Mouse (Mus musculus): ENCODE measurements at regions not wholly inside any gene's neighbourhood (a gene's known extent, or its start where the extent isn't known, plus 50 kb on each side); places are given as distances from the start of the nearest gene placed in this dataset.

DNA sequence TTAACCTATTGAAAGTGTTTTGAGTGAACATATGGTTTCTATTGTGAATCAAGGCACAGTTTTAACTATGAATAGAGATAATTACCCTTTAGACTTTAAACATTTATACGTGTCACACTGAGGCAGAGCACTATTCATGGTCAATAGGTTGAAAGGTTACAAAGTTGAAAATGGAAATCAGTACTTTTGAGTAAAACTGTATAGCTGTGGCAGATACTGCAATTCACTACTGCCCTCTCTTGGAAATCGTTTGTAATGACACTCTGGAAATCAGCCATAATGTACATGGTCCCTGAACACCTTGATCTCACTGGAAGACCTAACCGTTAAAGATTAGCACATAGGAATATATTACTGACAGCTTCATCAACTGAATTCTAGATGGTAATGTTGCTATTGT lies 215.3 kb upstream of the Adgrl4 start:
- H3K27me3 ChIP-seq (ENCODE audit: control insufficient read depth, insufficient read depth, low read length) = no peaks in the 10 kb centered on the region
- DNase-seq (ENCODE audit: low spot score, missing footprints) (peak; percentile 88), ATAC-seq (ENCODE audit: low FRiP score) (peak; percentile 70; the same call in 1 of the 2 replicates)
- no peaks in the 10 kb centered on the region for H3K36me3 ChIP-seq (ENCODE audit: control insufficient read depth, insufficient read depth, low read length)
- H3K9me3 ChIP-seq (ENCODE audit: control insufficient read depth, low read length) = no peaks in the 10 kb centered on the region
- WGBS = 11% methylated on average over 3 of the region's 3 CpGs
- H3K9ac ChIP-seq (ENCODE audit: low read length) = no peak overlapping the region
- H3K4me2 ChIP-seq = no peak overlapping the region
- no peak overlapping the region for H3K4me3 ChIP-seq (ENCODE audit: low read depth, low read length)
- H3K4me1 ChIP-seq (ENCODE audit: control insufficient read depth, insufficient read depth, low read length) = no peaks in the 10 kb centered on the region
- no peak overlapping the region for H3K27ac ChIP-seq (ENCODE audit: low read depth, low read length)

DNA sequence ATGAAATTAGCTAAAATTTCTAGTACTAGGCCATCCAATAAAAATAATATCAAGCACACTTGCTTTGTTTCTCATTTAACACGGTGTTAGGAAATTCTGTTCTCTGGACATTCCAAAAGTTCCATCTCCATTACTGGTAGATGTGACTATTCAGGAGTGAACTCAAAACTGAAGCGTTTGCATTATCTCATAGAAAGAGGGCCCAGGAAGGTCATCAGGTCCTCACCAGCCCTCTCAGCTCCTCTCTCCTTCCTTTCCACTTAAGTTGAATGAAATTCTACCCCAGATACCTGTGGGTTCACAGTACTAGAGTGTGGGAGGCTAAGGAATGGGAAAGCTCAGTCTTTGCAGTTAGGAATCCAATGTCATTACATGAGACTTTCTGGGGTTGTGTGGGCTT lies 185.2 kb upstream of the Adgrl4 start:
- DNase-seq (ENCODE audit: low spot score, missing footprints) (no peak), ATAC-seq (ENCODE audit: low FRiP score) (no peak)
- H3K4me1 ChIP-seq (ENCODE audit: control insufficient read depth, insufficient read depth, low read length) = no peaks in the 10 kb centered on the region
- WGBS = 86% methylated on average over 2 of the region's 2 CpGs
- no peak overlapping the region for H3K4me2 ChIP-seq
- H3K36me3 ChIP-seq (ENCODE audit: control insufficient read depth, insufficient read depth, low read length) = no peaks in the 10 kb centered on the region
- no peak overlapping the region for H3K27ac ChIP-seq (ENCODE audit: low read depth, low read length)
- no peak overlapping the region for H3K4me3 ChIP-seq (ENCODE audit: low read depth, low read length)
- no peak overlapping the region for H3K9ac ChIP-seq (ENCODE audit: low read length)
- no peaks in the 10 kb centered on the region for H3K9me3 ChIP-seq (ENCODE audit: control insufficient read depth, low read length)
- H3K27me3 ChIP-seq (ENCODE audit: control insufficient read depth, insufficient read depth, low read length) = no peaks in the 10 kb centered on the region

DNA sequence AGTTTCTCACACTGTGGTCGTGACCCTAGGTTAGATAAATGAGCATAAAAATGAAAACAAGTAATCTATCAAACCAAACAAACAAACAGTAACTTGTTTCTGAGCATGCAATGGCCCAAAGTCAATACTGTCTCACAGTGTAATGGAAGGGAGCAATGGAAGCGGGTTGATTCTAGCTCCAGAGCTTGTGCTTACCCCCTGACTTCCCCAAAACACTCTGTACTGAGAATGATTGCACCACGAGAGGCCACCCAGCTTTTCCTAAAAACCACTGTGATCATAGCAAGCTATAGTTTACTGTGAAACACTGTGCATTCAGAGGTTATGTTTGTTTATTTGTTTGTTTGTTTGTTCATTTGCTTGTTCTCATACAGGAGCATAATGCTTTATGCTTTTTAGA lies 174.9 kb upstream of the Adgrl4 start:
- Histone ChIP-seq H3K27me3 (ENCODE audit: control insufficient read depth, insufficient read depth, low read length) (no peaks in the 10 kb centered on the region), H3K4me1 (ENCODE audit: control insufficient read depth, insufficient read depth, low read length) (no peaks in the 10 kb centered on the region), H3K9ac (ENCODE audit: low read length) (no peak overlapping the region), H3K27ac (ENCODE audit: low read depth, low read length) (no peak overlapping the region), H3K36me3 (ENCODE audit: control insufficient read depth, insufficient read depth, low read length) (no peaks in the 10 kb centered on the region), H3K9me3 (ENCODE audit: control insufficient read depth, low read length) (no peaks in the 10 kb centered on the region), H3K4me3 (ENCODE audit: low read depth, low read length) (no peak overlapping the region), H3K4me2 (no peak overlapping the region)
- DNase-seq (ENCODE audit: low spot score, missing footprints) (no peak), ATAC-seq (ENCODE audit: low FRiP score) (no peak)
- 85% methylated on average over 3 of the region's 3 CpGs for WGBS

DNA sequence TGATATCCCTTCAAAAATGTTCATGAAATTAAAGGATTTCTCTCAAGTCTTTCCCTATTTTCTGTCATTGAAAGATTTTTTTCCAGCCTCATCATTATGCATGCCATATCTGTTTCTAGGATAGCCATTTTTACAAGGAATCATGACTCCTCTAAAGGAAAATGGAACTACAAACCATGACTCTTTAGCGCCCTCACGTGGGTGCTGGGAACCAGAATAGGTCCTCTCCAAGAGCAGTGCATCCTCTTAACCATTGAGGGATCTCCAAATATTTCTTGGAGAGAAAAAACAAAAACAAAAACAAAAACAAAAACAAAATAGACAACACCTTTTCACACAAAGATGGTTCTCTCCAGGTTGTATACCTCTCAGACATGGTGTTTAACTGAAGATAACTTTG lies 172.0 kb upstream of the Adgrl4 start:
- Histone ChIP-seq H3K9ac (ENCODE audit: low read length) (no peak overlapping the region), H3K27ac (ENCODE audit: low read depth, low read length) (no peak overlapping the region), H3K4me2 (no peak overlapping the region), H3K4me1 (ENCODE audit: control insufficient read depth, insufficient read depth, low read length) (no peaks in the 10 kb centered on the region), H3K9me3 (ENCODE audit: control insufficient read depth, low read length) (no peaks in the 10 kb centered on the region), H3K4me3 (ENCODE audit: low read depth, low read length) (no peak overlapping the region), H3K36me3 (ENCODE audit: control insufficient read depth, insufficient read depth, low read length) (no peaks in the 10 kb centered on the region), H3K27me3 (ENCODE audit: control insufficient read depth, insufficient read depth, low read length) (no peaks in the 10 kb centered on the region)
- ATAC-seq (ENCODE audit: low FRiP score) = no peak
- 17% methylated on average over 2 of the region's 2 CpGs for WGBS
- DNase-seq (ENCODE audit: low spot score, missing footprints) = no peak

DNA sequence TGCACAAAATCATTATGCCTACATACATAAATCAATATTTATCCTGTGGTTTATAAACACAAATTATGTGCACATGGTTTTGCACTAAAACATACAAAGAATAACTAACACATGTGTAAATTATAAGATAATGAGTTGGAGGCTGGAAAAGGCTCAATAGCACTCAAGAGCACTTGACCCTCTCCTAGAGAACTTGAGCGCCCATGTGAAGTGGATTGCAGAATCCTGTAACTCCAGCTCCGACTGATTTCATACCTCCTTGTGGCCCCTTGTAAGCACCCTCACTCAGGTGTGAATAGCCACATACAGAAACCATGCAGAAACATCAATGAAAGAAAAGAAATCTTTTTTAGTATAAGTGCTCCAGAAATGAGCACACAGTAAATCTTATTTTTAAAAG lies 168.2 kb upstream of the Adgrl4 start:
- ATAC-seq (ENCODE audit: low FRiP score) = no peak
- no peak for DNase-seq (ENCODE audit: low spot score, missing footprints)
- 89% methylated on average over 2 of the region's 2 CpGs for WGBS

DNA sequence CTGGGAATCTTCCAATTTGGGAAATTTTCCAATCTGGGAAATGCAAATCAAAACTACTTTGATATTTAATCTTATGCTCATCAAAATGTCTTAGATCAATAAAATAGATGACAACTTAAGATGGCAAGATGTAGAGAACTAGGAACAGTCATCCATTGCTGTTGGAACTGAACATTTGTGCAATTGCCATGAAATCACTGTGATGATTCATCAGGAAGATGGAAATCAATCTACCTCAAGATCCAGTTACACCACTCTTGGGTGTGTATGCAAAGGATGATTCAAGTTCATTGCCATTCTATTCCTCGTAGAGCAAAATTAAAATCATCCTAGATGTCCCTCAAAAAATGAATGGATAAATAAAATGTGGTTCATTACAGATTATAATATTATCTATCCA lies 153.9 kb upstream of the Adgrl4 start:
- ATAC-seq (ENCODE audit: low FRiP score) = no peak
- no peak overlapping the region for H3K9ac ChIP-seq (ENCODE audit: low read length)
- no peaks in the 10 kb centered on the region for H3K36me3 ChIP-seq (ENCODE audit: control insufficient read depth, insufficient read depth, low read length)
- H3K4me1 ChIP-seq (ENCODE audit: control insufficient read depth, insufficient read depth, low read length) = no peaks in the 10 kb centered on the region
- 85% methylated on average over 1 of the region's 1 CpGs for WGBS
- H3K9me3 ChIP-seq (ENCODE audit: control insufficient read depth, low read length) = no peaks in the 10 kb centered on the region
- no peak for DNase-seq (ENCODE audit: low spot score, missing footprints)
- H3K4me3 ChIP-seq (ENCODE audit: low read depth, low read length) = no peak overlapping the region
- no peak overlapping the region for H3K27ac ChIP-seq (ENCODE audit: low read depth, low read length)
- H3K4me2 ChIP-seq = no peak overlapping the region
- H3K27me3 ChIP-seq (ENCODE audit: control insufficient read depth, insufficient read depth, low read length) = no peaks in the 10 kb centered on the region

More for the DNA sequence above, 168.2 kb upstream of the Adgrl4 start:
- Histone ChIP-seq H3K27ac (ENCODE audit: low read depth, low read length) (no peak overlapping the region), H3K4me3 (ENCODE audit: low read depth, low read length) (no peak overlapping the region), H3K36me3 (ENCODE audit: control insufficient read depth, insufficient read depth, low read length) (no peaks in the 10 kb centered on the region), H3K4me1 (ENCODE audit: control insufficient read depth, insufficient read depth, low read length) (no peaks in the 10 kb centered on the region), H3K9me3 (ENCODE audit: control insufficient read depth, low read length) (no peaks in the 10 kb centered on the region), H3K27me3 (ENCODE audit: control insufficient read depth, insufficient read depth, low read length) (no peaks in the 10 kb centered on the region), H3K9ac (ENCODE audit: low read length) (no peak overlapping the region), H3K4me2 (no peak overlapping the region)

DNA sequence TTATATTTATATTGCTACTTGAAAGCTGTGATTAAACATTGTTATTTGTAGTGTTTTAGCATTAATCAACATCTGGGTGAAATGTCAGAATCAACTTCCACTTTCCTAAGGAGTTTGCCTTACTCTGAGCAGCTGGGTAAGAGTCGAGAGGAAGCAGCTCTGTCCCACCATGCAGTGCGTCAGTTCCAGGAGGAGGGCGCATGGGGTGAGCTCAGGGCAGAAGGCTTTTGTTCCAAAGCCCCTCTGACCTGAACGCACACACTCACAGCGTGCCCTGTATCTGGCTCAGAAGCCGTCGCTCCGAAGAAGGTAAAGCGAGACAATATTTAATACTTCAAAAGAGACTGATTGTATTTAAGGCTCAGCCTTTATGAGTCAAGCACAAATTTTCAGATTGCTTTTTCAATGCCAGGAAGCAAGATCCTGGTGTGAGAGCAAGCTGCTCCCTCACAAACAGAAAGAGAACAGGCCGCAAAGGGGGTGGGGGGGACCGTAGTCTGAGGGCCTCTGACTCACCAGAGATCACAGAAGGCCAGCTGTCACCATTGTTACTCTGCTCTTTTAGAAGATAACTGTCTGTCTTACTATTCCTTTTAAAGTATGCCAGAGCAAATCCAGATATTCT lies 143.6 kb upstream of the Adgrl4 start:
- H3K27ac ChIP-seq (ENCODE audit: low read depth, low read length) = peak overlapping the region; percentile 8; the same call in 1 of the 2 replicates
- H3K9me3 ChIP-seq (ENCODE audit: control insufficient read depth, low read length) = no peaks in the 10 kb centered on the region

DNA sequence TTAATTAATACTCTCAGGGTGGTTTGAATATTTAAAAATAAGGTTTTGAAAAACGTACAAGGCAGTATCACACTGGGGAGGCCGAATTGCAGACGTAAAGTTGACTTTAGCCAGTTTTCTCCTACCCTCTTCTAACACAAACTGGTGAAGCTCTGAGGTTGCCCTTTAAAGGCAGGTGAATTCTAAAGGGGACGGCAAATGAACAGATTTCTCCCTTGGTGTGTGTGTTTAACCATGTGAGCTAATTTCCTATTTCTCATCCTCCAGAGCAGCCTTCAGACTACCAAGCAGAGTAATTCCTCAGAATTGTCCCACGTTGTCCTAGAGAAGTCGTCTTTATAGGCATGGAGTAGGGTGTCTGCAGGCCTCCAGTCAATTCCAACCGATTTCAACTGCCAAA lies 143.1 kb upstream of the Adgrl4 start:
- ATAC-seq (ENCODE audit: low FRiP score) (0 out of 2 replicates have a peak, but pooled peaks have one; percentile 1), DNase-seq (ENCODE audit: low spot score, missing footprints) (peak; percentile 86)
- no peak overlapping the region for H3K4me2 ChIP-seq
- H3K36me3 ChIP-seq (ENCODE audit: control insufficient read depth, insufficient read depth, low read length) = no peaks in the 10 kb centered on the region
- H3K27me3 ChIP-seq (ENCODE audit: control insufficient read depth, insufficient read depth, low read length) = no peaks in the 10 kb centered on the region
- WGBS = 71% methylated on average over 7 of the region's 7 CpGs
- H3K9me3 ChIP-seq (ENCODE audit: control insufficient read depth, low read length) = no peaks in the 10 kb centered on the region
- H3K4me3 ChIP-seq (ENCODE audit: low read depth, low read length) = no peak overlapping the region
- H3K9ac ChIP-seq (ENCODE audit: low read length) = no peak overlapping the region
- H3K4me1 ChIP-seq (ENCODE audit: control insufficient read depth, insufficient read depth, low read length) = peaks cover 3% of the 10 kb centered on the region; the same call in 1 of the 2 replicates
- H3K27ac ChIP-seq (ENCODE audit: low read depth, low read length) = no peak overlapping the region; the same call in 1 of the 2 replicates

More for the DNA sequence above, 143.6 kb upstream of the Adgrl4 start:
- Histone ChIP-seq H3K4me3 (ENCODE audit: low read depth, low read length) (no peak overlapping the region), H3K27me3 (ENCODE audit: control insufficient read depth, insufficient read depth, low read length) (no peaks in the 10 kb centered on the region), H3K9ac (ENCODE audit: low read length) (peak overlapping the region; percentile 24; the same call in 1 of the 2 replicates), H3K4me1 (ENCODE audit: control insufficient read depth, insufficient read depth, low read length) (peaks cover 3% of the 10 kb centered on the region; the same call in 1 of the 2 replicates), H3K4me2 (no peak overlapping the region), H3K36me3 (ENCODE audit: control insufficient read depth, insufficient read depth, low read length) (no peaks in the 10 kb centered on the region)
- ATAC-seq (ENCODE audit: low FRiP score) (peak; percentile 96), DNase-seq (ENCODE audit: low spot score, missing footprints) (peak; percentile 92)
- WGBS = 21% methylated on average over 11 of the region's 11 CpGs

DNA sequence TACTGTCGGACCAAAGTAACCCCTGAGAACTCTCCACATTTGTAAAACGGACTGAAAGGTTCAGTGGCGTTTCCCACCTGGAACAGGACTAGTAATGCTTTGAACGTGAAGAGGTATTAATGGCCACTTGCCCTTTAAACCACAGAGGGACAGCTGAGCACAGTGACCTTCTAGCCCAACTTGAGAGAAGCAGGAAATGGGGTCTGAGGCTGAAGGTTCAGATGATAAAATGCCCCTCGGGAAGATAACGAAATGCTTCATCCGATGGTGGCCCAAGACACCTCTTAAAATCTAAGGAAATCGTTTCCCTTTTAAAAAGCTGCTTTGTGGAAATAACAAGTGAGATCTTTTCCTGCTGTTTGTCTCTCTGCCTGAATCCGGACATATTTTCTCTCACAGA lies 142.7 kb upstream of the Adgrl4 start:
- Histone ChIP-seq H3K9me3 (ENCODE audit: control insufficient read depth, low read length) (no peaks in the 10 kb centered on the region), H3K27ac (ENCODE audit: low read depth, low read length) (no peak overlapping the region), H3K27me3 (ENCODE audit: control insufficient read depth, insufficient read depth, low read length) (no peaks in the 10 kb centered on the region), H3K4me1 (ENCODE audit: control insufficient read depth, insufficient read depth, low read length) (peaks cover 3% of the 10 kb centered on the region; the same call in 1 of the 2 replicates), H3K9ac (ENCODE audit: low read length) (no peak overlapping the region), H3K4me2 (no peak overlapping the region), H3K4me3 (ENCODE audit: low read depth, low read length) (no peak overlapping the region), H3K36me3 (ENCODE audit: control insufficient read depth, insufficient read depth, low read length) (no peaks in the 10 kb centered on the region)
- ATAC-seq (ENCODE audit: low FRiP score) (no peak), DNase-seq (ENCODE audit: low spot score, missing footprints) (no peak)
- 83% methylated on average over 9 of the region's 9 CpGs for WGBS

All from midbrain, embryonic 11.5 days (tissue).